Mouse (Mus musculus) kidney, postnatal 14 days (tissue): ENCODE measurements at regions not wholly inside any gene's neighbourhood (a gene's known extent, or its start where the extent isn't known, plus 50 kb on each side); places are given as distances from the start of the nearest gene placed in this dataset.

Experiments
- DNase-seq: peaks from one replicate; pipeline ENCODE4 v3.0.0; 2022; ENCODE audit warnings: mixed read lengths

DNA sequence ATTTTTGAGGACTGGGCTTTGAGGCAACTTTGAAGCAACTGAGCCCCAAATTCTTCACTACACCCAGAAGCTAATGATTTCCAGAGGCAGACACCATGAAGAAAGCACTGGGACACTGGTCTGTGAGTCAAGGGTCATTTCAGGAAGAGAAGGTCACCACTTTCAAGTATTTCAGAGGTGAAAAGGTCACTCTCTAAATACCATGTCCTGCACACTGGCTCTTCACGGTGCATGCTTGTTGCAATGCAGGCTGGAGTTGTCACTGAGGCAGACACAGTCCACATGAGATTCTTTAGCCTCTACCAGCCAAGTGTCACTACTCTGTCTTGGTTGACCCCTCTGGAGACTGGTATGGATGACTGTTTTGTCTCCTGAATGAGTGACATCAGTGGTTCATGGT, 320.7 kb upstream of the Npvf start:
- no peak for DNase-seq

DNA sequence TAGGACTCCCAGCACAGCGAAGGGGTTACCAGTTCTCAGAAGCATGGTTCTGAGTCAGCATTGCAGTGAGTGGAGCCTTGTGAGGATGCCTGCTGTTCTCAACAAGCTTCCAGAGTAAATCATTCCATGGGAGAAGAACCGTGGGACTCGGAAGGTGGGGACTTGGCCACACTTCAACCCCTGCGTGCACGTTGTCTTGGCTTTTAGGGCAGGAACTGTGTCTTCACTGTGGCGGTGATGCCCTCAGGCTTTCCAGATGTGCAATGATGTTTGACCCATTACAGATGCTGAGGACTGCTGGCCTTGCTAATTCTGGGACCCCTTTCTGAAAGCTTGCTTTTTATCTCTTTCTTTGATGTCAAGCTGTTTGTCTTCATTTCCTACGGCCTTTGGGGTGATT, 322.7 kb upstream of the Npvf start:
- DNase-seq: peak; percentile 41

DNA sequence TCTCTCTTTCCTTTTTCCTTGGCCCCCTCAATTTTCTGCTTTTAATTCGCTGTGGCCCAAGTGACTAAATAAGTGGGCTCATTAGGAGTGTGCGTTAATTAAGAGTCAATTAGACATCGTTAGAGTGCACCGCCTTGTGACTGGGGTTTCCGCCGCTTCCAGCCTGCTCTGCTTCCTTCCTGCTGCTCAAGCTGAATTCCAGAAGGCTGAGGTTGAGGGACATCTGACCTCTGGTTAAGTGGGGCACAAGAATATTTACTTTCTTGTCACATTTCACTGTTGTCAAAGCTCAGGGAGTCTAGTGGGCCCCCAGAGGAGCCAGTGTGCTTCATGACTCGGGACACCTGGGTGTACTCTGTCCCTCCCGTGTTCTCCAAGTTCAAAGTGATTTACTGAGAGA, 323.1 kb upstream of the Npvf start:
- peak; percentile 68 for DNase-seq

DNA sequence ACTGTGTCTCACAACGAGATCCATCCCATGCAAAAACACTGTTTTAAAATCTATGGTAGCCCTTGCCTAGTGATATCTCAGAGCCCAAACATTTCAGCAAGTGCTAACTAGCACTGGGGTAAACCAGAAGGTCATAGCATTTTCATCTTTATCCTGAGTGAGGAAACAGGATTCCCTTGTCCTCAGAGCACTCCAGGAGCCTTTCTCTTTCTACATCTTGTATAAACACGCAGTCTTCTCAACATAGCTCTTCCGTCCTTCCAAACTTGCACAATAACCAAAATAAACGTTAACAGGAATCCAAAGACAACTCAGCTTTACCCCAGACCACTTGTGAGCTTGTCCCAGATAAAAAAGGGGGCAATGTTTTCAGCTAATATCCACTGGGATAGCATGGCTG, 323.8 kb upstream of the Npvf start:
- no peak for DNase-seq

DNA sequence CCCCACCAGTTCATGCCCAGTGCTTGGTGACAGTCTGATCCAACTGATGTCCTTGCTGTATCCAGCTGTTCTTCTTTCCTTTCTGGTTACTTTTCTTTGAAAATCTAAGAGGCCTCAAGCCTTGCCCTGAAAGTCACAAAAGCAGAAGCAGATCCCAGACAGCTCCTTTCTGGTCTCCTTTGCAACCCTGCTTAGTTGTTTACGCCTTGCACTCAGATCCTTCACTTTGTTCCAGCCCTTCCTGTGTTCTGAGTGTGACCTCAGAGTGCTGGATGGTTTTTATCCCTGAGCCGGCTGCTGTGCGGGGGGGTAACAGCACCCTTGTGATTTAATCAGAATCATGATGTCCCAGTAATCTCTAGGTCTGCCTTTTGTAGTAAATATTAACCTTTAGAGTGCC, 324.3 kb upstream of the Npvf start:
- peak; percentile 63 for DNase-seq

DNA sequence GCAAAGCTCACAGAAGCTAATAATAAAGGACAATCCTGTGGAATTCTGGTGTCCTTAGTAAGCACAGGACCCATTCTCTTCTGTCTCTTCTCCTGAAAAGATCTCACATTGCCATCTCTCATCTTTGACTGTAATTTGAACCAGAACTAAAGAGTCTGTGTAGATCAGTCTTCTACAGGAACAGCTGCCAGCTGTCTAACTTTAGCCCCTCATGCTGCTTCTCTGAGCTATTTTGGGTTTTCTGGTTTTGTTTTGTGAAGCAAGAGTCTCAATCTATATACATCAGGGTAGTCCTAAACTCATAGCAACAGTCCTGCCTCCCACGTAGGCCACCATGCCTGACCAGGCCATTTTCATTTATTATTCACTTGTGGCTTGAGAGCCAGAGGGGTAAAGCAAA, 325.5 kb upstream of the Npvf start:
- DNase-seq: no peak

DNA sequence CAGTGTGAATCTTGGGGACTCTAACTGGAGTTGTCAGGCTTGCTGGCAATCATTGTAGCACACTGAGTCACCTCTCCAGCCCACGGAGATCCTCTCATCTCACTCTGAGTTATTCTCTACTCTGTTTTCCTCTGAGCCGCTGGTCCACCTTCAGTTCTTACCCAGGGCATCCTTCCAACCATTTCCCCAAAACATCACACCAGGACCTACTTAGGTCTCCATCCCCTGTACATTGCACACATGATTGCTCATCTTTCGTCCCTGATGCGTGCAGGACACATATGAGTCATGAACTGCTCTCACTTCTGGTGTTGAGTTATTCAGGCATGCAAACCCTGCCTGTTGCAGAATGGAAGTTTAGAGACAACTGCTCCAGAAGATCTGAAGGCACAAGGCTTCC, 326.1 kb upstream of the Npvf start:
- no peak for DNase-seq

DNA sequence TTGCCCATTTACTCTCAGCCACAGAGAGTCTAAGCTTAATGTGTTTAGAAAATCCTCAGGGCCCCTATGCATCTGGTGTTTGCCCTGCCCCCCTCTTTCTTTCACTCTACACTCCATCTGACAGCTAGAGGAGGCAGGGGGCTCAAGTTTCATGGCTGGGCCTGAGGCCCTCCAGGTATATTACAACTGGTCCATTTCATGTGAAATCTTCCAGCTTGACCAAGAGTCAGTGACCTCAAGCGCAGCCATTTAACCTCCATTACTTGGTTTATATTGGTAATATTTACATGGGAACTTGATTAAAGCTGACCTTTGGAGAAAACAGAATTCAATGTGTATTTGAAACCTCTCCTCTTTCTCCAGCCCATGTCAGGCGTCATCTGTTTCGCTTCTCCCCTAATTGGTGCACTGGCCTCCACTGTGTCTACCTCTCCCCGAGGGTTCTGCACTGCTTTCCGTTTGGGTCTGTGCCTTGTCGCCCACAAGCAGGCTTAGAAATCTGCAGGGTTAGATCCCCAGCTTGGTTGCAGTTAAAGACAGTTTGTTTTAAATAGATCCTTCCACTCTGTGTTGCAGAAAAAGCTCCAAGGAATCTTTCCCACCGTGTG, 327.6 kb upstream of the Npvf start:
- DNase-seq: no peak

DNA sequence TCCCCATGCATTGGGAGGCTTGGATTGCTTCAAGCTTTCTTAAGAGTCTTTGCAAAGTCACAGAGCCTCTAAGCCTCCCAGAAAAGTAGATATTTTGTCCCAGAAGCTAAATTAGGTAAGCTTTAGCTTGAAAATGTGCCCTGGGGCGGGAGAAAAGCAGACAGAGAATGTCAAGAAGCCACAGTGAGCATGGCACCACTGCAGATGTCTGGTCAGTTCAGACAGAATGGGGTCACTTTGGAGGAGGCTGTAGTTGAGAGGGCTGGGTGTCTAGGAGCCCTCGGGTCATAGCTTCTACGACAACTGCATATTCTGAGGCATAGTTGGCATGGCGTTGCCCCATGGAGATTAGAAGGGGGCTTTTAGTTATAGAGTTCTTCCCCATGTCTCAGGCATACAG, 328.6 kb upstream of the Npvf start:
- no peak for DNase-seq

- no peak for DNase-seq
Measured at GRCm38 (mm10) chr6:50983511-50984099, 329.4 kb upstream of the Npvf start.

DNA sequence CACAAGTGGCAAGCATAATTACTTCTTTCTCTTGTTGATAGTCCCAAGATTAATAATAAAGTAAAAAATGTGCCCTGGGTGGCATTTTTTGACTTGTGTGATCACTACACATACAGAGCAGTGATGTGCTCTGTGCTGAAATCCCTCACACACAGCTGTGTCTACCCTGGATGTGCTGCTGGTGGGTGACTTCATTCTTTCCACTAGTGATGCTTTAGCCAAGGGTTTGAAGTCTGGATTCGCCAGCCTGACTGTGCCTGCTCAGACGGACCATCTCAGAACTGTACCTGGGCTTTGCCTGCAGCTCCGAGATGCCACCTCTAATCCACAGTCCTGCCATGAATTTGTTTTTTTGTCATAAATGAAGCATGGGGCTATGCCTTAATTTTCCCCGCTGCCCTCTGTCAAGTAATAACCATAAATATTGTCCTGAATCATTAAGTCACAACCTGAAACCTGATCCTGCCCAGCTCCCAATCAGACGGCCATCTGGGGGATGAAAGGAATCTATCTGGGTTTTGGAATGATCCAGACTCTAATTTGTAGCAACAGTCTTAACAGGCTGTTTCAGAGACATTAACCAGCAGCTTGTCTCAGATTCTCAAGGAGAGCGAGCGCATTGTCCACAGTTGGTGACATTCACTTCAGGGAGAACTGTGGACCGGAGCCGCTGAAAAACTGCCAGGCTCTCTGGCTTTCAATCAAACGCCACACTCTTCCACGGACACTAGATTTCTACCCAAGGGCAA, 330.1 kb upstream of the Npvf start:
- no peak for DNase-seq

GRCm38 (mm10) chr6:50986270-50986924, 332.2 kb upstream of the Npvf start:
- DNase-seq: no peak

GRCm38 (mm10) chr6:50988561-50988960, 334.3 kb upstream of the Npvf start:
- DNase-seq: no peak

GRCm38 (mm10) chr6:50991528-50992125, 337.4 kb upstream of the Npvf start:
- DNase-seq: no peak

GRCm38 (mm10) chr6:50993952-50994351, 339.7 kb upstream of the Npvf start:
- no peak for DNase-seq

GRCm38 (mm10) chr6:51002713-51003112, 348.5 kb upstream of the Npvf start:
- DNase-seq: no peak

DNA sequence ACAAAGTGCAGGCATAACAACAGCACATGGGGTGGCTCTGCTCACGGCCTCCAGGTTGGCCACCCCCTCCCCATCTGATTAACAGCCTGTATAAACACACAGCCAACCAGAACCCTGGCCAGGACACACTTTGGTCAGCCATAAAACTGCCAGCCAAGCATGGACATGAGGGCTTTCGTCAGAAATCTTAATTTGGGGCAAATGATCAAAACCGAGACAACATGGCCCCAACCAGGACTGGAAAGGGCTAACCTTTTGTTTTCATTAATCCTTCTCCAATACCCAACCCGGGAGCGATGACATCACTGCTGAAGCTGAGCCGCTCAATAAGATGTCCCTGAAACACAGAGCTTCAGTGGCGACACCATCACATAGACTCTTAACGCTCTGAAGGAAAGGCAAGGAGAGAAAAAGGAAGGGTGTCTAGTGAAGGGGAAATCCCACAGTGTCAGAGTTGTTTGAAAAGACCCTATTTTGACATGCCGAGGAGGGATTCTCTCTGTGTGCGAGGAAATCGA, 351.9 kb upstream of the Npvf start:
- DNase-seq: no peak

DNA sequence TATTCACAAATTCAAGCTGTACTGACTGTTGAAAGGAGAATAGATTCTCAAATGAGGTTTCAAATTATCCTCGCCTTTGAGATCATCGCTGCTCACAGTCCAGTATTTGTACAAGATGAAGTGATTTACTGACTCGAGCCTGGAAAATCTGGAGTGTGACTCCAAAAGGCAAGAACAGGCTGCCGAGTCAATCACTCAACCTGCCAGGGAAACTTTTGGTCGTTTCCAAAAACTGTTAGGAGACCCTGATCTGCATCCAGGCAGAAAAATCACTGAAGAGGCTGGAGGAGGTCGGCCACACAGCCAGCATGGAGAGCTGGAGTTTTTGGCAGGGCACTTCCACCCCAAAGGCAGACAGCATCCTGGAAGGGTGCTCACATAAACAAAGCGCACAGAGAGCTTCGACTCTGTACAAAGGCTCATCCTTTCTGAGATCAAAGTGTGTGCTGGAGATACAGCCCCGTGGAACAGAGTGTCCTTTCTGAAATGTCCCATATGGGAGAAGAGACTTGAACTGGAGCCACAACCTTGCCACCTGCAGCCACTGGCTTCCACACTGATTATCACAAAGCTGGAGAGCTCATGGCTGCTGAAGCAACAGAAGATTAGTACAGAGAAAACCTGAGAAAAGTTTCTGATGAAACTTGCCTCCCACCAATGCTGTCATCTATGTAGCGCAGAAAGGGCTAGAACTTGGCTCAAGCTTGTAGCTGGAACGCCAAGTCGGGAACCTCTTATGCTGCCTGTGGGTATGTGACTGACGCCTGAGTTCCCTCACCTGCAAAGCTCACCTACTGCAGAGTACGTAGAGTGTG, 355.5 kb upstream of the Npvf start:
- DNase-seq: no peak

- no peak for DNase-seq
Measured at GRCm38 (mm10) chr6:51010536-51010935, 356.3 kb upstream of the Npvf start.

DNA sequence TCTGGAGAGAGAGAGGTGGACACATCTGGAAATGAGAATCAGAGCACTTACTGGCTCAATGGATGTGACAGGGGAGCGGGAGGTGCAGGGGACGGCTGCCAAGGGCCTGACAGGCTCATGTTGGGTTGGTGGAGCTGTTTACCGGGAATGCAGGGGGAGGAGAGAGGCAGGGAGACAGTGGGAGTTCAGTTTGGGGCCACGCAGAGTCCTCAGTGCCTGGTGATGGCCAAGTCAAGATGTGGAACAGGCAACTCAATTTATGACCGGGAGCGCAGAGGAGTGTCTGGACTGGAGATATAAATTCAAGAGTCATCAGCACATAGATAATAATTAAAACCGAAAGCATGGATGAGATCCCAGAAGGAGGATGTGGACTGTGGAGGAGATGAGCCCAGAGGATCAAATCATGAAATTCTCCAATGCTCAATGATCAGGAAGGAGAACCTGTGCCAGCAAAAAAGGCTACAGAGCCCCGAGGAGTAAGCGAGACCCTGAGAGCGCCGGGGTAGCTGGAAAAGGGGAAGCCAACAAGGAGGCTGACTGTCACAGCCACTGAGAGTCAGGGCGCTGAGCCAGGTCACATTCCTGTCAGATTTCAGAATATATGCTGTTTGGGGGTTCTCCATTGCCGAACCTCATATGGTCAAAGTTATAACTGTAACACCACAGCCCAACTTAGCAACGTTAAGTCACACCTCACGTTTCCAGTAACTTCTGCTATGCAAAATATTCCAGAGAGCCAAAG, 358.0 kb upstream of the Npvf start:
- DNase-seq: peak; percentile 41

DNA sequence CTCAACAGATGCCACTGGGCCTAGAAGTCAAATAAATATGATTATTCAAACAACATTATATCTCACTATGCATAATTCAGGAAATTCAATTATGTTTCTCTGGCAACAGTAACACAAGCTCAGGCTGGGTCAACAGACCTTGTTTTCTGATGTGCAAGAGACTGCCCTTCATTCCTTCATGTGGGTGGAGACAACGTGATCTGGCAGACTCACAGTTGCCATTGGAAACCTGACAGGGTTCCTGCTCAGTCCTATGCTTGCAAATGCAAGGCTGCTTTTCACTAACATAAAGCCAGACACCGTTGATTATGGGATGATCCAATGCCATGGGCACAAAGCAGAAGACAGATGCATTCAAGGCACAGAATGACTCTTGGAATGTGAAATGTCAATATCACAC, 361.5 kb upstream of the Npvf start:
- DNase-seq: peak; percentile 29
